Mouse (Mus musculus) lung, adult 2 months (tissue): Measurements from ENCODE around the gene Nedd4.

Experiments
- CTCF ChIP-seq: fragments of 200-500 bp; IDR thresholded peaks from 2 replicates; pipeline ENCODE4 v1.5.1; 2011; ENCODE audit warnings: mild to moderate bottlenecking, low read length, control low read depth; ENCODE audit not compliant: insufficient read depth
- POLR2A ChIP-seq: fragments of 200-500 bp; IDR thresholded peaks from 2 replicates; pipeline ENCODE4 v1.6.1; 2011; ENCODE audit warnings: low read depth, mild to moderate bottlenecking, control low read depth, low read length, borderline replicate concordance; ENCODE audit errors: extremely low read depth

GRCm38 (mm10) chr9:72741206-72741605, 79.1 kb downstream of the Nedd4 start:
- TF ChIP-seq CTCF (no peak), POLR2A (no peak)
